Mouse (Mus musculus): Measurements from ENCODE around the gene Kcnc4. TPM values are rescaled to one million over a fixed set of nuclear protein-coding genes. Genes with fewer than 3 reads are reported as not detected.

The Kcnc4 gene
- polyA plus RNA-seq, 1 experiment from 2014 or later = 0.04 TPM

- Histone ChIP-seq H3K9me3 (ENCODE audit: control insufficient read depth, low read length) (no peaks in the 10 kb centered on the region), H3K4me1 (replicated peaks; ENCODE audit: control insufficient read depth, insufficient read depth, low read length) (no peaks in the 10 kb centered on the region), H3K4me2 (no peak overlapping the region), H3K27ac (ENCODE audit: low read depth, low read length) (no peak overlapping the region), H3K9ac (ENCODE audit: low read depth, low read length) (no peak overlapping the region), H3K4me3 (ENCODE audit: low read depth, low read length) (no peak overlapping the region), H3K36me3 (ENCODE audit: control insufficient read depth, insufficient read depth, low read length) (no peaks in the 10 kb centered on the region), H3K27me3 (replicated peaks; ENCODE audit: control insufficient read depth, insufficient read depth, low read length) (no peaks in the 10 kb centered on the region; the same call in none of the 2 replicates)
- WGBS = 82% methylated on average over 11 of the region's 11 CpGs
- ATAC-seq (replicated peaks; ENCODE audit: low FRiP score) (no peak), DNase-seq (ENCODE audit: low spot score) (no peak)
Observed at GRCm38 (mm10) chr3:107468106-107468505, 8.8 kb upstream of the Kcnc4 start.

GRCm38 (mm10) chr3:107466577-107466976 lies 7.2 kb upstream of the Kcnc4 start:
- Histone ChIP-seq H3K27ac (ENCODE audit: low read depth, low read length) (no peak overlapping the region), H3K4me1 (replicated peaks; ENCODE audit: control insufficient read depth, insufficient read depth, low read length) (no peaks in the 10 kb centered on the region), H3K36me3 (ENCODE audit: control insufficient read depth, insufficient read depth, low read length) (no peaks in the 10 kb centered on the region), H3K4me2 (no peak overlapping the region), H3K27me3 (replicated peaks; ENCODE audit: control insufficient read depth, insufficient read depth, low read length) (peaks cover 6% of the 10 kb centered on the region), H3K9ac (ENCODE audit: low read depth, low read length) (no peak overlapping the region), H3K4me3 (ENCODE audit: low read depth, low read length) (no peak overlapping the region), H3K9me3 (ENCODE audit: control insufficient read depth, low read length) (no peaks in the 10 kb centered on the region)
- DNase-seq (ENCODE audit: low spot score) (peak; percentile 54), ATAC-seq (replicated peaks; ENCODE audit: low FRiP score) (no peak)
- WGBS = 8% methylated on average over 6 of the region's 6 CpGs

GRCm38 (mm10) chr3:107462160-107462559 lies 2.8 kb upstream of the Kcnc4 start:
- peaks cover 2% of the 10 kb centered on the region for H3K4me1 ChIP-seq (replicated peaks; ENCODE audit: control insufficient read depth, insufficient read depth, low read length)
- H3K27ac ChIP-seq (ENCODE audit: low read depth, low read length) = no peak overlapping the region
- H3K36me3 ChIP-seq (ENCODE audit: control insufficient read depth, insufficient read depth, low read length) = no peaks in the 10 kb centered on the region
- no peaks in the 10 kb centered on the region for H3K9me3 ChIP-seq (ENCODE audit: control insufficient read depth, low read length)
- no peak overlapping the region for H3K4me3 ChIP-seq (ENCODE audit: low read depth, low read length)
- ATAC-seq (replicated peaks; ENCODE audit: low FRiP score) (no peak), DNase-seq (ENCODE audit: low spot score) (peak; percentile 70)
- 16% methylated on average over 5 of the region's 5 CpGs for WGBS
- H3K9ac ChIP-seq (ENCODE audit: low read depth, low read length) = no peak overlapping the region
- H3K27me3 ChIP-seq (replicated peaks; ENCODE audit: control insufficient read depth, insufficient read depth, low read length) = peaks cover 50% of the 10 kb centered on the region
- no peak overlapping the region for H3K4me2 ChIP-seq

- Histone ChIP-seq H3K4me3 (ENCODE audit: low read depth, low read length) (peak overlapping the region; percentile 46), H3K36me3 (ENCODE audit: control insufficient read depth, insufficient read depth, low read length) (no peaks in the 10 kb centered on the region), H3K9ac (ENCODE audit: low read depth, low read length) (no peak overlapping the region), H3K4me1 (replicated peaks; ENCODE audit: control insufficient read depth, insufficient read depth, low read length) (peaks cover 2% of the 10 kb centered on the region), H3K27ac (ENCODE audit: low read depth, low read length) (no peak overlapping the region), H3K4me2 (peak overlapping the region; percentile 71), H3K27me3 (replicated peaks; ENCODE audit: control insufficient read depth, insufficient read depth, low read length) (peaks cover 72% of the 10 kb centered on the region), H3K9me3 (ENCODE audit: control insufficient read depth, low read length) (no peaks in the 10 kb centered on the region)
- ATAC-seq (replicated peaks; ENCODE audit: low FRiP score) (peak; percentile 30), DNase-seq (ENCODE audit: low spot score) (no peak)
- whole genome bisulfite sequencing = 2% methylated on average over 52 of the region's 69 CpGs
Observed at GRCm38 (mm10) chr3:107459773-107460431, 550 bp upstream of the Kcnc4 start.

- Histone ChIP-seq H3K27ac (ENCODE audit: low read depth, low read length) (no peak overlapping the region), H3K9ac (ENCODE audit: low read depth, low read length) (no peak overlapping the region), H3K4me3 (ENCODE audit: low read depth, low read length) (peak overlapping the region; percentile 46), H3K9me3 (ENCODE audit: control insufficient read depth, low read length) (no peaks in the 10 kb centered on the region), H3K4me2 (peak overlapping the region; percentile 71), H3K36me3 (ENCODE audit: control insufficient read depth, insufficient read depth, low read length) (no peaks in the 10 kb centered on the region), H3K4me1 (replicated peaks; ENCODE audit: control insufficient read depth, insufficient read depth, low read length) (peaks cover 2% of the 10 kb centered on the region), H3K27me3 (replicated peaks; ENCODE audit: control insufficient read depth, insufficient read depth, low read length) (peaks cover 78% of the 10 kb centered on the region)
- peak; percentile 9; the same call in 1 of the 2 replicates for ATAC-seq (replicated peaks; ENCODE audit: low FRiP score)
- WGBS = under 1% methylated on average over 51 of the region's 51 CpGs
- peak; percentile 44 for DNase-seq (ENCODE audit: low spot score)
Observed at GRCm38 (mm10) chr3:107458528-107459195, 690 bp downstream of the Kcnc4 start.

GRCm38 (mm10) chr3:107458104-107458503 lies 1.2 kb downstream of the Kcnc4 start:
- Histone ChIP-seq H3K27me3 (replicated peaks; ENCODE audit: control insufficient read depth, insufficient read depth, low read length) (peaks cover 78% of the 10 kb centered on the region), H3K9me3 (ENCODE audit: control insufficient read depth, low read length) (no peaks in the 10 kb centered on the region), H3K27ac (ENCODE audit: low read depth, low read length) (no peak overlapping the region), H3K4me2 (peak overlapping the region; percentile 71), H3K36me3 (ENCODE audit: control insufficient read depth, insufficient read depth, low read length) (no peaks in the 10 kb centered on the region), H3K9ac (ENCODE audit: low read depth, low read length) (no peak overlapping the region), H3K4me3 (ENCODE audit: low read depth, low read length) (no peak overlapping the region; the same call in 1 of the 2 replicates), H3K4me1 (replicated peaks; ENCODE audit: control insufficient read depth, insufficient read depth, low read length) (peaks cover 2% of the 10 kb centered on the region)
- 5% methylated on average over 23 of the region's 23 CpGs for WGBS
- DNase-seq (ENCODE audit: low spot score) = no peak
- no peak for ATAC-seq (replicated peaks; ENCODE audit: low FRiP score)

- Histone ChIP-seq H3K27me3 (replicated peaks; ENCODE audit: control insufficient read depth, insufficient read depth, low read length) (peaks cover 50% of the 10 kb centered on the region), H3K9ac (ENCODE audit: low read depth, low read length) (no peak overlapping the region), H3K4me1 (replicated peaks; ENCODE audit: control insufficient read depth, insufficient read depth, low read length) (peaks cover 2% of the 10 kb centered on the region), H3K36me3 (ENCODE audit: control insufficient read depth, insufficient read depth, low read length) (no peaks in the 10 kb centered on the region), H3K4me2 (no peak overlapping the region), H3K4me3 (ENCODE audit: low read depth, low read length) (no peak overlapping the region), H3K27ac (ENCODE audit: low read depth, low read length) (no peak overlapping the region), H3K9me3 (ENCODE audit: control insufficient read depth, low read length) (no peaks in the 10 kb centered on the region)
- DNase-seq (ENCODE audit: low spot score) (no peak), ATAC-seq (replicated peaks; ENCODE audit: low FRiP score) (no peak)
- WGBS = 70% methylated on average over 4 of the region's 4 CpGs
Observed at GRCm38 (mm10) chr3:107454280-107454679, 5.1 kb downstream of the Kcnc4 start.

- ATAC-seq (replicated peaks; ENCODE audit: low FRiP score) (no peak), DNase-seq (ENCODE audit: low spot score) (no peak)
- no peak overlapping the region for H3K4me2 ChIP-seq
- peaks cover 5% of the 10 kb centered on the region for H3K27me3 ChIP-seq (replicated peaks; ENCODE audit: control insufficient read depth, insufficient read depth, low read length)
- no peaks in the 10 kb centered on the region for H3K9me3 ChIP-seq (ENCODE audit: control insufficient read depth, low read length)
- WGBS = 63% methylated on average over 3 of the region's 3 CpGs
- H3K9ac ChIP-seq (ENCODE audit: low read depth, low read length) = no peak overlapping the region
- H3K4me1 ChIP-seq (replicated peaks; ENCODE audit: control insufficient read depth, insufficient read depth, low read length) = no peaks in the 10 kb centered on the region
- H3K4me3 ChIP-seq (ENCODE audit: low read depth, low read length) = no peak overlapping the region
- no peaks in the 10 kb centered on the region for H3K36me3 ChIP-seq (ENCODE audit: control insufficient read depth, insufficient read depth, low read length)
- no peak overlapping the region for H3K27ac ChIP-seq (ENCODE audit: low read depth, low read length)
Observed at GRCm38 (mm10) chr3:107446822-107447221, 12.5 kb downstream of the Kcnc4 start.

GRCm38 (mm10) chr3:107443866-107444265 lies 15.5 kb downstream of the Kcnc4 start:
- no peak for DNase-seq (ENCODE audit: low spot score)
- 75% methylated on average over 5 of the region's 5 CpGs for WGBS

More at GRCm38 (mm10) chr3:107443866-107444265, 15.5 kb downstream of the Kcnc4 start:
- H3K9me3 ChIP-seq (ENCODE audit: control insufficient read depth, low read length) = no peaks in the 10 kb centered on the region
- H3K4me2 ChIP-seq = no peak overlapping the region
- H3K27me3 ChIP-seq (replicated peaks; ENCODE audit: control insufficient read depth, insufficient read depth, low read length) = peaks cover 5% of the 10 kb centered on the region
- no peak overlapping the region for H3K9ac ChIP-seq (ENCODE audit: low read depth, low read length)
- ATAC-seq (replicated peaks; ENCODE audit: low FRiP score) = no peak
- H3K36me3 ChIP-seq (ENCODE audit: control insufficient read depth, insufficient read depth, low read length) = no peaks in the 10 kb centered on the region
- H3K27ac ChIP-seq (ENCODE audit: low read depth, low read length) = no peak overlapping the region
- no peak overlapping the region for H3K4me3 ChIP-seq (ENCODE audit: low read depth, low read length)
- no peaks in the 10 kb centered on the region for H3K4me1 ChIP-seq (replicated peaks; ENCODE audit: control insufficient read depth, insufficient read depth, low read length)

All from liver, embryonic 11.5 days (tissue).